Mouse (Mus musculus) spleen, adult 12 weeks (tissue): ENCODE measurements around the gene Brf1.

Experiments used
- DNase-seq: peaks from one replicate; pipeline ENCODE4 v3.0.0; 2022; ENCODE audit warnings: low spot score

Brf1 gene

DNA sequence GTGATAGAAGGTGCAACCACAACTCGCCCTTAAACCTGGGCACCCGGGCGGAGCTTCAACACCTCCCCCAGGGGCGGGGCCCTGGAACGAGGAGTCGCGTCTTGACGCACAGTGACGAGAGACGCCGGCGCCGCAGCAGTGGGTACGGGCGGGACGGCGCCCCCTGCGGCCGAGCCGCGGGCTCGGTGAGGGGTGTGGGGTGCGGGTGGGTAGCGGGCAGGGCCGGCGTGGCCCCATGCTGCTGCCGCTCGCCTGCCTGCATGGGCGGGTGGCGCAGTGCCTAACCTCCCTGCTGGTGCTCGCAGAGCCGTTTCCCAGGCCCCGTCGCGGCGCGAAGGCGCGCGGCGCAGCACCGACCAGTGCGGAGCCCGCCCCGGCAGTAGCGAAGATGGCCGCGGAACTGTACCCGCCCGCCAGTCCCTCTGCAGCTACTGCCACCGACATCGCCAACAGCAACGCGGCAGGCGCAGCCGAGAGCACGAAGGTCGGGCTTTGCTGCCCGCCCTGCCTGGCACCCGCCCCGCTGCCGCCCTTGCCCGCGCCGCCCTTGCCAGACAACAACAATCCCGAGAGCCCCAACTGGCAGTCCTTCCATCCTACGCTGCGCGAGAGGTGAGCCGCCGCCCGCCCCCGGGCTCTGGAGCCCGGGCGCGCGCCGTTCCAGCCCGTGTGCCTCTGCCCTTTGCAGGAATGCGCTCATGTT is 24.0 kb downstream of the Brf1 start, which contains the start of gene Btbd6:
Gene Btbd6, plus strand, starts transcription at position 112 of the 703 bp plus-strand sequence.
- DNase-seq = peak; percentile 76

- DNase-seq = no peak
Observed at GRCm38 (mm10) chr12:112974736-112975135, 25.8 kb downstream of the Brf1 start.

DNA sequence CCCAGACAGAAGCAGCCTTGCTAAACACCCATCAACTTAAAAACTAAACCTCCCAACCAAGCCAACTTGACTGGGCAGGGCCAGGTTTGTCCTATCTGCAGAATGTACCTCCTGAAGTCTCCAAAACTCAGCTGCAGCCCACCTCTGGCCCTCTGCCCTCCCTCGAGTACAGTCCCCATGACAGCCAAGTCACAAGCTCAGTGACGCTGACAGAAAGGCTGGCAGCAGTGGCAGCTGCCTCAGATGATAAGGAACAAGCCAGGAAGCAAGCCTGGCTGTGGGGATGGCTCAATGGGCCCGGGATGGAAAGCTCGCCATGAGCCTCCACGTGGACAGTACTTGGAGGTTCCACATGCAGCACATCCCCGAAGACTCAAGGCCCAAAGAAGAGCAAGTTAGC is 30.9 kb downstream of the Brf1 start:
- DNase-seq = no peak

GRCm38 (mm10) chr12:112968943-112969342 is 31.6 kb downstream of the Brf1 start:
- DNase-seq = no peak

GRCm38 (mm10) chr12:112965783-112966182 is 34.7 kb downstream of the Brf1 start:
- no peak for DNase-seq

GRCm38 (mm10) chr12:112961872-112962271 is 38.6 kb downstream of the Brf1 start:
- no peak for DNase-seq

GRCm38 (mm10) chr12:112961428-112961827 is 39.1 kb downstream of the Brf1 start:
- no peak for DNase-seq

DNA sequence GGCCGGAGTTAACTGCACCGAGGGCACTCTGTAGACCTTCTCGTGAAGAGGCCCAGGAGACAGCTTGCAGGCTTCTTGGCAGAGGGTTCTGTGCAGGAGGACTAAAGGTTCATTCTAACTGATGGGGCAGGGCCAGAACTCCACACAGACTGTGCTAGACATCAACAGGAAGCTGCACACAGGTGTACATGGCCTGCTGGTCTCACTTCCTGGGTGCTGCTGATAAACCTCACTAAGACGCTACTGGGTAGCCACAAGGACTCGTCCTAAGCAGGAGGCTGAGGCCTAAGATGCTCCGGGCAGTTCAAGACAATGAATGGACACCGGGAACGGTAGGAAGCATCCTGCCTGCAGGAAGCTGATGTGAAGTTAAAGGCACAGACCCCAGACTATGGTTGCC is 41.1 kb downstream of the Brf1 start:
- no peak for DNase-seq

GRCm38 (mm10) chr12:112958303-112958702 is 42.2 kb downstream of the Brf1 start:
- DNase-seq = no peak

DNA sequence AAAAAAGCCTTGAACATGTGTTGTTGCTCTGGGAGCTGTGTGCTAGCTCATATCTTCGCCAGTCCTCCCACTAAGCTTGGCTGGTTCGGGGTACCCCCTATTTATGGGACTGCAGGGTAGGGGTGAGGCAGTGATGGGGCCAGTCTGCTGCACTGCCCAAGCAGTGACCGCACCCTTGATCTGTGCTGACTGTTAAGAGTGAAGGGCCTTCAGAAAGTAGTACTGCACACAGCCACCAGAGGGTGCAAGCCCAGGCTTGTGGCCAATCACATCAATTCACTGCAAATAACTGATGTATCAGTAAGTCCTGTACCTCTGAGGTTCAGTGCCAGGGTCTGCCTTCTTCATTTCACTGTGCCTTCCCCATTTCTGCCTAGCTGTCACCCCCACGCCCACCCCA is 44.7 kb downstream of the Brf1 start:
- DNase-seq = peak; percentile 68

DNA sequence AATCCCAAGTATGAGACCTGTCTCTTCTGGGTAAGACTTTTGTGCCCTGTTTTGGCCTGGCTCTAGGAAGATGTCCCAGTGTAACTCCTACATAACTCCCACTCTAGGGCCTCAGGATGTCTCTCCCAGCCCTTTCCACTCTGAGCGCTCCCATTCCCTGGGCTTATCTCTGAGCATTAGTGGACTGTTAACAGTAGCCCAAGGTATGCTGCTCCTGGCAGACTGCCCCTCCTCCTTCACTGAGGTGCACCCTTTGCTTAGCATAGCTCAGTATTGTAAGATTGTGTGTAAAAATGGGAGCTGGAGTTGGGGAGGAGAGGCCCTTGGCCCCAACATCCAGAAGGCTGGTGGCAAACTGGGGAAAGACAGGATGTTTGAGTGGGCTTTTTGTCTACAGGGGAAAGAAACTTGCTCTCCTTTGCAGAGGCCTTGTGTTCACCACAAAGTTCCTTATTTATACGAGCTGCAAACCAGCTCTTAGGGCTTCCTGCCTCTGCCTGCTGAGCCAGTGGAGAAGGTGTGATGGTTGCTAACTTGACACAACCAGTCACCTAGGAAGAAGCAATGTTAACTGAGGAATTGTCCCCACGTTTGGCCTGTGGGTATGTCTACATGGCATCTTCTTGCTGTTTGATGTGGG is 47.5 kb downstream of the Brf1 start:
- no peak for DNase-seq

GRCm38 (mm10) chr12:112952433-112952832 is 48.1 kb downstream of the Brf1 start:
- no peak for DNase-seq

GRCm38 (mm10) chr12:112951150-112951842 is 49.2 kb downstream of the Brf1 start:
- no peak for DNase-seq

DNA sequence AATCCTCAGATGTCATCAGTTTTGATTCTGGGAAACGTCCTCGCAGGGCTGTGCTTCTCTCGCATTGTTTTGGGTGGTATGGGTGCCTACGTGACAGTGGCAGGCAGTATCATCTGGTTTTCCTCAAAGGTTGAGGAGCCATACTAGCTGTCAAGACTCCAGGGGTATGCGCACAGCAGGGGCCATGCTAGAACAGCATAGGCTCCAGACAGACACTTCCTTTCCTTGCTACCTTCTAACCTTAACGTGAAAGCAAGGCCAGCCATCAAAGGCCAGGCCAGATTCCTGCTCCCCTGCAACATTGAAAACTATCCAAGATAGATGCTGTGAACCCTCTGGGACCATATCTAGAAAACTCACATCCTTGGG is 49.8 kb downstream of the Brf1 start:
- no peak for DNase-seq

GRCm38 (mm10) chr12:112950040-112950760 is 50.3 kb downstream of the Brf1 start:
- peak; percentile 68 for DNase-seq

GRCm38 (mm10) chr12:112947307-112947706 is 53.2 kb downstream of the Brf1 start:
- DNase-seq = peak; percentile 32

DNA sequence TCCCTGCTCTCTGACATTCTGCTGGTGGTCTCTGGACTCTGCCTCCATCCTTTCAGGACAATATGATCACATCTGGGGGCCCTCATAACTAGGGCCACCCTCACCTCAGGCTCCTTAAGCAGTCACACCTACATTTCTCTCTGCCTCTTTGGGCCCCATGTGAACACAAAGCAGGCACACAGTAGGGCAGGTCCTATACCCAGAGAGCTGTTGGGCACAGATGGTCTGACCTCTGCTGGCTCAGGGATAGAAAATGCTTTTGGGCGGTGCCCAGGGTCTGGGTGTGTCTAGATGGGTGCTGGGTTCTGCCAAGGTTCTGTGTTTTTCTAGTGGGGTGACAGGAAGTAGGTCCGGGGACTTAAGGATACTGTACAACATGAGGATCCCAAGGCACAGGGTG is 56.8 kb downstream of the Brf1 start:
- no peak for DNase-seq

DNA sequence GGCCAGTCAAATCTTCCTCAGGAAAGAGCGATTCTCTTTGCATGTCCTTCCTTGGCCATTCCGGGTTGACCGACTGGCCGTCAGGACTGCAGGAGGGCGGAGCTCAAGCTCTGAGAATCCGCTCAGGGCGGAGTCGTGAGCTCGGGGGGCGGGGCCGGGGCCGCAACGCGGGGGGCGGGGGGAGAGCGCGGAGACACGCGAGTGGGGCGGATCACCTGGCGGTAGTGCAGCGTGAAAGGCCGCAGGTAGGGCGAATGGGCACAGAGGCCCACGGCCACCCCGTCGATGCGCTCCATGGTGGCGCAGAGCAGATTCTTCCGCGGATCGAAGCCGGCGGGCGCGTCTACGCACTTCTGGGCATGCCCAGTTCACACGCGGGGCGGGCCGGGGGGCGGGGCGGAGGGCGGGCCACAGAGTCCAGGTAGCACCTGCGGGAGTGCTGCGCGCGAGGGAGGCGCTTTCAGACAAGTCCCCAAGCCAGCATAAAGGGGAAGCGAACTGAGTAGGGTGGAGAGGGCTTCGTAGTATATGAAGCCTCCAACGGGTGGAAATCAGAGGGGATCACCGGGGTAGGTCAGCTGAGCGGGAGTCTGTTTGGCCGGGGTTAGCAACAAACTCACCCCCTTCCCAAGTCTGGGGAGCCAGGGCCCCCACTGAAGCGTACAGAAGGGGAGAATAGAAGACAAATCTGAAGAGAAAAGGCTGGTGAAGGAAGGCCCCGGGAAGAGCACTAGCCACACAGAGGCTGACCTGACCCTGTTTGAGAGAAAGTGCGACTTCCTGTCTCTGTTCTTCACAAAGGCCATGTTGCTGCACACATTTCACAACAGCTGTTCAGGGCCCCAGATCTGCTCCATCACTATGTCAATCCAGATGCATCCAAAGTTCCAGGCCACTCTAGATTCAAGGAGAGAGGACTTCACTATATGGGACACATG is 58.5 kb downstream of the Brf1 start, which contains the start of gene Nudt14:
Gene Nudt14, minus strand, starts transcription at position 349 of the 938 bp plus-strand sequence.
- peak; percentile 65 for DNase-seq

GRCm38 (mm10) chr12:112941156-112941775 is 59.2 kb downstream of the Brf1 start:
- DNase-seq = no peak

GRCm38 (mm10) chr12:112940710-112941109 is 59.8 kb downstream of the Brf1 start:
- no peak for DNase-seq

DNA sequence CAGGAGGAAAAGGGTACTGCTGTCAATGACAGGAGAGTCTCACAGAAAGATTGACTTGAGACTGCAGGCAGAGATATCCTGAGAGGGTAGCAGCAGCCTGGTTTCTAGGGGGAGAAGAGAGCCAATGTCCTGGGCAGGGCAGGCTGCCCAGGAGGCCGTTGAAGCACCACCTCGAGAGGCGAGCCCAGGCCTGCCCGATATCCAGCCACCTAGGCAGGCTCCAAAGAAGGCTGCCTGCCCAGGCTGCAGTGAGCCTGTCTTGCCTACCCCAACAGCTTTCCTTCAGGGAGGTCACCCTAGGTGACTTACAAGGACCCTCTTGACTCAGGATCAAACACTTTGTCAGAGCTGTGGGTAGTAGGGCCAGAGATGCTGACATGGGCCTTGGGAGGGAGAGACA is 60.3 kb downstream of the Brf1 start:
- DNase-seq = no peak
